Comparison of ENCODE assay signal across 31 mouse cellular contexts in the genomic region with DNA sequence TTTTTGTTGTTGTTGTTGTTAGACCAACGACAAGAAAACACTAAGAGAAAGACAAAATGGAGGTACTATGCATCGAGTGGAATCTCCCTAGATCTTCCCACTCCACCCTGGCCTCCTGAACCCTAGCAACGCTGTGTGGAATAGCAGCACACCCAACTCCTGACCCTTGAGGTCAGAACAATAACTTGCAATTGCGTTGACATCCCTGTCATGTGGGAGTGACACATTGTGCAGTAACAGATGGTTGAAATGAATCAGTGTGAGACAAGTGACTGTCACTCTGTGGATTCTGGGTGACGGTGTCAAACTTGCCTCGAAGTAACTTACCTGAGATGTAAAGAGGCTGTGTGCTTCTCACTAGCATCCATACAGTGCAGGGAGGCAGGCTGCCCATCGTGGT.
"Had no signal": no experiment of that assay in that cellular context is flagged by ENCODE, and none has a peak within 500 bp of the region (broad histone marks: within the 10 kb centered on the region; RNA-seq: fewer than 3 reads in every experiment).

No protein-coding gene starts in this region.

- H3K9me3 ChIP-seq: limb, embryonic 10.5 days; limb, embryonic 12.5 days; limb, embryonic 13.5 days; limb, embryonic 15.5 days; liver, embryonic 12.5 days; liver, embryonic 13.5 days; liver, embryonic 15.5 days; lung, embryonic 15.5 days; midbrain, embryonic 13.5 days; midbrain, embryonic 15.5 days; neural tube, embryonic 12.5 days had no signal

- H3K4me1 ChIP-seq: liver, embryonic 12.5 days; liver, embryonic 13.5 days; liver, embryonic 15.5 days; lung, embryonic 15.5 days; megakaryocyte, embryonic 14.5 days; neural tube, embryonic 12.5 days had no signal

- H3K4me2 ChIP-seq: limb, embryonic 12.5 days; limb, embryonic 13.5 days; limb, embryonic 15.5 days; liver, embryonic 11.5 days; liver, embryonic 12.5 days; liver, embryonic 13.5 days; liver, embryonic 15.5 days; lung, embryonic 14.5 days; lung, embryonic 15.5 days; midbrain, embryonic 12.5 days; midbrain, embryonic 13.5 days; midbrain, embryonic 15.5 days; neural tube, embryonic 12.5 days had no signal

- H3K4me3 ChIP-seq: left cerebral cortex, adult 2 months; limb, embryonic 10.5 days; limb, embryonic 12.5 days; limb, embryonic 13.5 days; limb, embryonic 15.5 days; liver, embryonic 12.5 days; liver, embryonic 13.5 days; liver, embryonic 15.5 days; lung, embryonic 15.5 days; megakaryocyte, embryonic 14.5 days; midbrain, embryonic 10.5 days; midbrain, embryonic 12.5 days; midbrain, embryonic 13.5 days; midbrain, embryonic 15.5 days; myocyte; neural tube, embryonic 12.5 days had no signal

- H3K27ac ChIP-seq: left cerebral cortex, adult 2 months; limb, embryonic 10.5 days; limb, embryonic 12.5 days; limb, embryonic 13.5 days; limb, embryonic 15.5 days; liver, embryonic 12.5 days; liver, embryonic 13.5 days; liver, embryonic 14.5 days; liver, embryonic 15.5 days; lung, embryonic 15.5 days; macrophage; midbrain, embryonic 10.5 days; midbrain, embryonic 12.5 days; midbrain, embryonic 13.5 days; midbrain, embryonic 15.5 days; neural tube, embryonic 12.5 days had no signal

- ATAC-seq: liver, embryonic 12.5 days; liver, postnatal 0 days; lung, postnatal 0 days; midbrain, embryonic 13.5 days; midbrain, embryonic 15.5 days had no signal

- DNase-seq: left cerebral cortex, postnatal 4 days; liver; liver, embryonic 13.5 days; liver, postnatal 0 days; lung, adult 18-20 months; lung, adult 2 months; lung, embryonic 14.5 days; lung, postnatal 10 days; lung, postnatal 14 days; lung, postnatal 36 days; lung, postnatal 4 days; midbrain, embryonic 14.5 days had no signal

- H3K27me3 ChIP-seq: limb, embryonic 12.5 days; limb, embryonic 15.5 days; liver, embryonic 12.5 days; liver, embryonic 13.5 days; liver, embryonic 15.5 days; lung, embryonic 15.5 days; neural tube, embryonic 12.5 days had no signal

- H3K36me3 ChIP-seq: limb, embryonic 10.5 days; limb, embryonic 12.5 days; limb, embryonic 13.5 days; limb, embryonic 15.5 days; liver, embryonic 12.5 days; liver, embryonic 13.5 days; liver, embryonic 15.5 days; lung, embryonic 15.5 days; midbrain, embryonic 10.5 days; midbrain, embryonic 12.5 days; midbrain, embryonic 13.5 days; midbrain, embryonic 15.5 days; neural tube, embryonic 12.5 days had no signal

- H3K9ac ChIP-seq: limb, embryonic 12.5 days; limb, embryonic 13.5 days; limb, embryonic 15.5 days; liver, embryonic 12.5 days; liver, embryonic 13.5 days; liver, embryonic 14.5 days; liver, embryonic 15.5 days; liver, postnatal 0 days; lung, embryonic 14.5 days; lung, embryonic 15.5 days; midbrain, embryonic 12.5 days; midbrain, embryonic 13.5 days; midbrain, embryonic 15.5 days; neural tube, embryonic 12.5 days had no signal
